ENCODE assay signal across 9 mouse cellular contexts in genomic region chr8:70087836-70088650, GRCm38 (mm10). TPM values are rescaled to one million over a fixed set of nuclear protein-coding genes. Genes with fewer than 3 reads are reported as not detected.
A peak's percentile ranks its signal among the peaks of the same experiment; 100 is the strongest.
DNase-seq lines count a peak whose midpoint lies in the region; ATAC-seq and TF ChIP-seq lines count a peak whose summit lies in the region.
"Had no signal": no experiment of that assay in that cellular context is flagged by ENCODE, and none has a peak within 500 bp of the region (broad histone marks: within the 10 kb centered on the region; RNA-seq: fewer than 3 reads in every experiment).

No protein-coding gene starts in this region.

- peaks cover 98% of the 10 kb centered on the region for H3K27me3 ChIP-seq in embryonic facial prominence, embryonic 10.5 days (replicated peaks; ENCODE audit: low read depth, poor library complexity, severe bottlenecking)
- H3K27me3 ChIP-seq in lung, postnatal 0 days (replicated peaks; ENCODE audit: insufficient read depth, low read length): peaks cover 61% of the 10 kb centered on the region

- H3K36me3 ChIP-seq in embryonic facial prominence, embryonic 10.5 days (replicated peaks): no peaks in the 10 kb centered on the region
- H3K36me3 ChIP-seq in lung, postnatal 0 days (ENCODE audit: insufficient read depth, low read length): no peaks in the 10 kb centered on the region

- no peak overlapping the region for H3K4me2 ChIP-seq in lung, postnatal 0 days (replicated peaks; ENCODE audit: low read depth, low read length)

- H3K4me3 ChIP-seq in embryonic facial prominence, embryonic 10.5 days: peak overlapping the region; percentile 56
- H3K4me3 ChIP-seq in lung, postnatal 0 days (ENCODE audit: low read depth, low read length): no peak overlapping the region

- peak; percentile 42 to 46 for DNase-seq in B cell, adult 2 months
- DNase-seq in NIH3T3 (ENCODE audit: low read depth): peak; percentile 30
- DNase-seq in embryonic facial prominence, embryonic 10.5 days (ENCODE audit: low spot score): peak; percentile 82
- peak; percentile 34 to 55 for DNase-seq in heart, postnatal 14 days
- DNase-seq in layer of hippocampus, adult 9-11 months: peak; percentile 43
- DNase-seq in lung, postnatal 0 days (ENCODE audit: low spot score): peak; percentile 17
- DNase-seq in right cerebral cortex, adult 18-20 months: peak; percentile 69
- DNase-seq in urinary bladder, postnatal 25 days (ENCODE audit: low spot score): no peak

- no peaks in the 10 kb centered on the region for H3K9me3 ChIP-seq in embryonic facial prominence, embryonic 10.5 days
- no peaks in the 10 kb centered on the region for H3K9me3 ChIP-seq in lung, postnatal 0 days (ENCODE audit: low read length)

- H3K27ac ChIP-seq in embryonic facial prominence, embryonic 10.5 days (replicated peaks): no peak overlapping the region; the same call in 1 of the 2 replicates
- no peak overlapping the region for H3K27ac ChIP-seq in lung, postnatal 0 days (ENCODE audit: low read length)

- no peak for TF ChIP-seq EP300 in lung, postnatal 0 days (IDR thresholded peaks at IDR 0.05)

- TF ChIP-seq CTCF in lung, postnatal 0 days (IDR thresholded peaks at IDR 0.05): peak; percentile 74

- ATAC-seq in lung, postnatal 0 days: peak; percentile 55; the same call in 1 of the 2 replicates

- no peak overlapping the region for H3K9ac ChIP-seq in lung, postnatal 0 days (replicated peaks; ENCODE audit: low read depth)

- peaks cover 31% of the 10 kb centered on the region for H3K4me1 ChIP-seq in embryonic facial prominence, embryonic 10.5 days
- no peaks in the 10 kb centered on the region; the same call in 1 of the 2 replicates for H3K4me1 ChIP-seq in lung, postnatal 0 days (ENCODE audit: insufficient read depth, low read depth, low read length)

- intact Hi-C loops in heart, postnatal 14 days (cut with DNase I): loop anchor here (1.0 to 5.0 kb wide), 2 partner anchors 79 to 135 kb away; no protein-coding TSS in a partner anchor

- 4% methylated on average over 56 of the region's 56 CpGs for WGBS in embryonic facial prominence, embryonic 10.5 days
- WGBS in lung, postnatal 0 days: 5% methylated on average over 56 of the region's 56 CpGs

RNA-seq across cellular contexts. Expression of gene Hapln4, which starts 4.8 kb away (rescaled TPM):
- 0.14 and 0.24 TPM in 2 replicates for polyA plus RNA-seq in embryonic facial prominence, embryonic 10.5 days (2016; fragmentation: Nextera tagmentation; extraction: Ambion mirVana)
- total RNA-seq in heart, postnatal 14 days (2021): not detected
- not detected in 2 replicates for polyA plus RNA-seq in lung, postnatal 0 days (2015; fragmentation: Nextera tagmentation; extraction: Ambion mirVana)
- total RNA-seq: common myeloid progenitor, adult 5-6 weeks had no signal

RNA-seq across cellular contexts. Expression of gene Tm6sf2, which starts 15.3 kb away (rescaled TPM):
- polyA plus RNA-seq in embryonic facial prominence, embryonic 10.5 days (2016; fragmentation: Nextera tagmentation; extraction: Ambion mirVana): 0.47 and 0.80 TPM in 2 replicates
- 1 to 10 TPM in 1 of 2 experiments, under 1 TPM in 1; 0.46 to 1.5 TPM for total RNA-seq in heart, postnatal 14 days (2021)
- 3.8 and 4.2 TPM in 2 replicates for polyA plus RNA-seq in lung, postnatal 0 days (2015; fragmentation: Nextera tagmentation; extraction: Ambion mirVana)
- total RNA-seq: common myeloid progenitor, adult 5-6 weeks had no signal

RNA-seq across cellular contexts. Expression of gene Ncan, which starts 32.6 kb away (rescaled TPM):
- polyA plus RNA-seq in embryonic facial prominence, embryonic 10.5 days (2016; fragmentation: Nextera tagmentation; extraction: Ambion mirVana): 6.2 and 6.8 TPM in 2 replicates
- under 1 TPM; 0.02 to 0.07 TPM for total RNA-seq in heart, postnatal 14 days (2021)
- polyA plus RNA-seq in lung, postnatal 0 days (2015; fragmentation: Nextera tagmentation; extraction: Ambion mirVana): 0.05 and 0.06 TPM in 2 replicates
- total RNA-seq: common myeloid progenitor, adult 5-6 weeks had no signal

RNA-seq across cellular contexts. Expression of gene Nr2c2ap, which starts 43.1 kb away (rescaled TPM):
- 32.0 and 33.4 TPM in 2 replicates for polyA plus RNA-seq in embryonic facial prominence, embryonic 10.5 days (2016; fragmentation: Nextera tagmentation; extraction: Ambion mirVana)
- 1 to 10 TPM; 7.4 to 7.9 TPM for total RNA-seq in heart, postnatal 14 days (2021)
- 27.8 and 32.0 TPM in 2 replicates for polyA plus RNA-seq in lung, postnatal 0 days (2015; fragmentation: Nextera tagmentation; extraction: Ambion mirVana)

RNA-seq across cellular contexts. Expression of gene Sugp1, which starts 45.4 kb away (rescaled TPM):
- polyA plus RNA-seq in embryonic facial prominence, embryonic 10.5 days (2016; fragmentation: Nextera tagmentation; extraction: Ambion mirVana): 53.5 and 56.5 TPM in 2 replicates
- 10 to 100 TPM; 19.1 to 19.4 TPM for total RNA-seq in heart, postnatal 14 days (2021)
- polyA plus RNA-seq in lung, postnatal 0 days (2015; fragmentation: Nextera tagmentation; extraction: Ambion mirVana): 25.4 and 27.3 TPM in 2 replicates
